Mouse (Mus musculus) 416B (cell line): ENCODE results near the gene Cdh3.
"Not testable (repeated sequence)": the region's sequence is repeated elsewhere in the genome, so short reads cannot be mapped to it uniquely, and the experiment has no call there.

ENCODE experiments used
- DNase-seq: peaks from one replicate; pipeline ENCODE4 v3.0.0; 2011; ENCODE audit warnings: low read depth

Cdh3 gene

GRCm38 (mm10) chr8:106571551-106572172, 61.0 kb downstream of the Cdh3 start:
- DNase-seq: no peak

- DNase-seq: not testable (repeated sequence)
Observed at GRCm38 (mm10) chr8:106572175-106572574, 61.5 kb downstream of the Cdh3 start.

- not testable (repeated sequence) for DNase-seq
Observed at GRCm38 (mm10) chr8:106573168-106573567, 62.5 kb downstream of the Cdh3 start, which contains the start of gene Gm10073. TSS of gene Gm10073 (minus strand) at chr8:106573461.

- no peak for DNase-seq
Observed at GRCm38 (mm10) chr8:106574283-106574682, 63.6 kb downstream of the Cdh3 start.

GRCm38 (mm10) chr8:106576849-106577555, 66.3 kb downstream of the Cdh3 start:
- peak; percentile 85 for DNase-seq

GRCm38 (mm10) chr8:106579510-106579909, 68.8 kb downstream of the Cdh3 start:
- DNase-seq: no peak

GRCm38 (mm10) chr8:106581344-106582088, 70.8 kb downstream of the Cdh3 start:
- DNase-seq: no peak

- DNase-seq: no peak
Observed at GRCm38 (mm10) chr8:106584942-106585670, 74.4 kb downstream of the Cdh3 start.

- DNase-seq: no peak
Observed at GRCm38 (mm10) chr8:106585671-106586037, 75.0 kb downstream of the Cdh3 start.

GRCm38 (mm10) chr8:106586896-106587295, 76.2 kb downstream of the Cdh3 start:
- no peak for DNase-seq

- DNase-seq: no peak
Observed at GRCm38 (mm10) chr8:106588443-106589431, 78.0 kb downstream of the Cdh3 start.

GRCm38 (mm10) chr8:106592458-106592857, 81.8 kb downstream of the Cdh3 start:
- no peak for DNase-seq

GRCm38 (mm10) chr8:106595623-106596022, 84.9 kb downstream of the Cdh3 start:
- peak; percentile 22 for DNase-seq

- no peak for DNase-seq
Observed at GRCm38 (mm10) chr8:106597067-106597466, 86.4 kb downstream of the Cdh3 start.

- no peak for DNase-seq
Observed at GRCm38 (mm10) chr8:106599265-106599979, 88.7 kb downstream of the Cdh3 start.

GRCm38 (mm10) chr8:106603131-106603819, 92.6 kb downstream of the Cdh3 start, which contains the start of gene Cdh1:
TSS of gene Cdh1 (plus strand) at chr8:106603351.
- DNase-seq: no peak

GRCm38 (mm10) chr8:106603933-106604332, 93.2 kb downstream of the Cdh3 start:
- no peak for DNase-seq

GRCm38 (mm10) chr8:106605657-106606056, 95.0 kb downstream of the Cdh3 start:
- DNase-seq: no peak

- DNase-seq: no peak
Observed at GRCm38 (mm10) chr8:106606121-106606520, 95.4 kb downstream of the Cdh3 start.
